Mouse (Mus musculus): ENCODE measurements around the gene Klf13.

The Klf13 gene

GRCm38 (mm10) chr7:63949176-63949575, 10.5 kb upstream of the Klf13 start:
- no peak for DNase-seq (ENCODE audit: low spot score)

GRCm38 (mm10) chr7:63947514-63948487, 9.1 kb upstream of the Klf13 start:
- DNase-seq (ENCODE audit: low spot score): no peak

- DNase-seq (ENCODE audit: low spot score): no peak
Measured at GRCm38 (mm10) chr7:63943946-63944345, 5.2 kb upstream of the Klf13 start.

- DNase-seq (ENCODE audit: low spot score): peak; percentile 75
Measured at GRCm38 (mm10) chr7:63941501-63941900, 2.8 kb upstream of the Klf13 start.

- DNase-seq (ENCODE audit: low spot score): no peak
Measured at GRCm38 (mm10) chr7:63941050-63941449, 2.3 kb upstream of the Klf13 start.

- no peak for DNase-seq (ENCODE audit: low spot score)
Measured at GRCm38 (mm10) chr7:63940321-63940720, 1.6 kb upstream of the Klf13 start.

GRCm38 (mm10) chr7:63939397-63939951, 759 bp upstream of the Klf13 start:
- DNase-seq (ENCODE audit: low spot score): peak; percentile 66

- DNase-seq (ENCODE audit: low spot score): no peak
Measured at GRCm38 (mm10) chr7:63938066-63938913, 425 bp downstream of the Klf13 start.

GRCm38 (mm10) chr7:63937236-63938065, 1.3 kb downstream of the Klf13 start:
- peak; percentile 73 for DNase-seq (ENCODE audit: low spot score)

GRCm38 (mm10) chr7:63936986-63937235, 1.8 kb downstream of the Klf13 start:
- DNase-seq (ENCODE audit: low spot score): no peak

- peak; percentile 81 for DNase-seq (ENCODE audit: low spot score)
Measured at GRCm38 (mm10) chr7:63936188-63936985, 2.3 kb downstream of the Klf13 start.

GRCm38 (mm10) chr7:63935809-63936187, 2.9 kb downstream of the Klf13 start:
- no peak for DNase-seq (ENCODE audit: low spot score)

- no peak for DNase-seq (ENCODE audit: low spot score)
Measured at GRCm38 (mm10) chr7:63934530-63934929, 4.2 kb downstream of the Klf13 start.

- no peak for DNase-seq (ENCODE audit: low spot score)
Measured at GRCm38 (mm10) chr7:63933905-63934304, 4.8 kb downstream of the Klf13 start.

GRCm38 (mm10) chr7:63932461-63932860, 6.3 kb downstream of the Klf13 start:
- no peak for DNase-seq (ENCODE audit: low spot score)

- no peak for DNase-seq (ENCODE audit: low spot score)
Measured at GRCm38 (mm10) chr7:63930766-63931165, 7.9 kb downstream of the Klf13 start.

GRCm38 (mm10) chr7:63930132-63930531, 8.6 kb downstream of the Klf13 start:
- no peak for DNase-seq (ENCODE audit: low spot score)

- peak; percentile 63 for DNase-seq (ENCODE audit: low spot score)
Measured at GRCm38 (mm10) chr7:63929080-63929479, 9.6 kb downstream of the Klf13 start.

GRCm38 (mm10) chr7:63927121-63927520, 11.6 kb downstream of the Klf13 start:
- no peak for DNase-seq (ENCODE audit: low spot score)

GRCm38 (mm10) chr7:63926492-63926891, 12.2 kb downstream of the Klf13 start:
- no peak for DNase-seq (ENCODE audit: low spot score)
